8 mouse cellular contexts compared by ENCODE assay signal in genomic region chr13:24603591-24604009, GRCm38 (mm10). TPM values are rescaled to one million over a fixed set of nuclear protein-coding genes. Genes with fewer than 3 reads are reported as not detected.
DNase-seq lines count a peak whose midpoint lies in the region; ATAC-seq and TF ChIP-seq lines count a peak whose summit lies in the region.

No protein-coding gene starts in this region.

- TF ChIP-seq CTCF in liver, postnatal 0 days (IDR thresholded peaks at IDR 0.05; ENCODE audit: low read depth) = no peak

- no peaks in the 10 kb centered on the region for H3K36me3 ChIP-seq in hindbrain, embryonic 16.5 days (ENCODE audit: control insufficient read depth, insufficient read depth, low read length)
- no peaks in the 10 kb centered on the region for H3K36me3 ChIP-seq in liver, postnatal 0 days (replicated peaks; ENCODE audit: insufficient read depth, low read length)
- H3K36me3 ChIP-seq in stomach, embryonic 16.5 days (ENCODE audit: control insufficient read depth, insufficient read depth, low read length) = no peaks in the 10 kb centered on the region

- H3K4me1 ChIP-seq in hindbrain, embryonic 16.5 days (ENCODE audit: control insufficient read depth, insufficient read depth, low read depth, low read length) = peaks cover 16% of the 10 kb centered on the region
- peaks cover 19% of the 10 kb centered on the region for H3K4me1 ChIP-seq in liver, postnatal 0 days (ENCODE audit: insufficient read depth)
- peaks cover 16% of the 10 kb centered on the region for H3K4me1 ChIP-seq in stomach, embryonic 16.5 days (ENCODE audit: control insufficient read depth, insufficient read depth, low read length)

- H3K4me2 ChIP-seq in hindbrain, embryonic 16.5 days (ENCODE audit: low read length) = 0 out of 2 replicates have a peak overlapping the region, but pooled peaks have one; percentile 6
- peak overlapping the region; percentile 44 for H3K4me2 ChIP-seq in liver, postnatal 0 days (ENCODE audit: low read depth, low read length)
- H3K4me2 ChIP-seq in stomach, embryonic 16.5 days (ENCODE audit: low read depth, low read length) = peak overlapping the region; percentile 38

- 24% methylated on average over 11 of the region's 11 CpGs for WGBS in hindbrain, embryonic 16.5 days
- 18% methylated on average over 11 of the region's 11 CpGs for WGBS in liver, postnatal 0 days (ENCODE audit: insufficient replicate concordance)
- 17% methylated on average over 11 of the region's 11 CpGs for WGBS in stomach, embryonic 16.5 days

- no peaks in the 10 kb centered on the region for H3K9me3 ChIP-seq in hindbrain, embryonic 16.5 days (ENCODE audit: control insufficient read depth, low read length)
- no peaks in the 10 kb centered on the region for H3K9me3 ChIP-seq in liver, postnatal 0 days (ENCODE audit: low read length)
- H3K9me3 ChIP-seq in stomach, embryonic 16.5 days (replicated peaks; ENCODE audit: control insufficient read depth, low read length) = no peaks in the 10 kb centered on the region

- no peak overlapping the region; the same call in 1 of the 2 replicates for H3K27ac ChIP-seq in hindbrain, embryonic 16.5 days (ENCODE audit: low read depth, low read length)
- peak overlapping the region; percentile 5 for H3K27ac ChIP-seq in liver, postnatal 0 days (ENCODE audit: low read depth)
- H3K27ac ChIP-seq in stomach, embryonic 16.5 days (ENCODE audit: low read length) = peak overlapping the region; percentile 47; the same call in 1 of the 2 replicates

- H3K4me3 ChIP-seq in hindbrain, embryonic 16.5 days (ENCODE audit: low read length) = no peak overlapping the region
- H3K4me3 ChIP-seq in liver, postnatal 0 days (ENCODE audit: low read depth, low read length) = no peak overlapping the region
- H3K4me3 ChIP-seq in stomach, embryonic 16.5 days (replicated peaks; ENCODE audit: low read length) = no peak overlapping the region

- no peak for ATAC-seq in CD4-positive, CD25-positive, alpha-beta regulatory T cell, adult 4 months
- ATAC-seq in hindbrain, embryonic 16.5 days = 0 out of 2 replicates have a peak, but pooled peaks have one; percentile 12
- ATAC-seq in liver, postnatal 0 days = peak; percentile 15; the same call in 1 of the 2 replicates
- ATAC-seq in stomach, embryonic 16.5 days (ENCODE audit: insufficient read depth, low FRiP score) = peak; percentile 54
- ATAC-seq in granulocyte monocyte progenitor cell, adult 5-6 weeks (replicated peaks; ENCODE audit: poor library complexity, severe bottlenecking) = no peak

- no peak overlapping the region for H3K9ac ChIP-seq in hindbrain, embryonic 16.5 days (ENCODE audit: low read depth, low read length)
- no peak overlapping the region for H3K9ac ChIP-seq in liver, postnatal 0 days (replicated peaks)
- no peak overlapping the region for H3K9ac ChIP-seq in stomach, embryonic 16.5 days (ENCODE audit: low read length)

- no peak for TF ChIP-seq EP300 in liver, postnatal 0 days (IDR thresholded peaks at IDR 0.05; ENCODE audit: low read depth)

- H3K27me3 ChIP-seq in hindbrain, embryonic 16.5 days (replicated peaks; ENCODE audit: control insufficient read depth, insufficient read depth, low read length) = no peaks in the 10 kb centered on the region
- H3K27me3 ChIP-seq in liver, postnatal 0 days (ENCODE audit: insufficient read depth, low read length) = no peaks in the 10 kb centered on the region
- H3K27me3 ChIP-seq in stomach, embryonic 16.5 days (ENCODE audit: control insufficient read depth, insufficient read depth, low read length) = no peaks in the 10 kb centered on the region

- DNase-seq in CD4-positive, CD25-positive, alpha-beta regulatory T cell, adult 2 months (ENCODE audit: low read depth, low spot score) = peak; percentile 64
- DNase-seq in spleen, postnatal 10 days (ENCODE audit: low spot score in 2 of 2) = peak; percentile 41 to 55
- no peak for DNase-seq in spleen, postnatal 4 days (ENCODE audit: low spot score in 2 of 2)
- peak; percentile 24 for DNase-seq in liver, postnatal 0 days

RNA-seq across cellular contexts. Expression of gene Ripor2, which starts 21.6 kb away (rescaled TPM):
- polyA plus RNA-seq in CD4-positive, CD25-positive, alpha-beta regulatory T cell, adult 4 months (2017; shearing (Covaris generic)) = 100 to 1,000 TPM; 228 to 281 TPM
- polyA plus RNA-seq in hindbrain, embryonic 16.5 days (2015; fragmentation: Nextera tagmentation; extraction: Ambion mirVana) = 19.1 and 22.8 TPM in 2 replicates
- polyA plus RNA-seq in liver, postnatal 0 days (2015; fragmentation: Nextera tagmentation; extraction: Ambion mirVana) = 3.7 and 3.8 TPM in 2 replicates
- polyA plus RNA-seq in stomach, embryonic 16.5 days (2015; fragmentation: Nextera tagmentation; extraction: Ambion mirVana) = 3.6 and 4.3 TPM in 2 replicates
- 41.1 and 65.7 TPM in 2 replicates for total RNA-seq in granulocyte monocyte progenitor cell, adult 5-6 weeks (2014; fragmentation: Nextera tagmentation)
- 27.8 and 33.5 TPM in 2 replicates for total RNA-seq in granulocyte monocyte progenitor cell, adult 5-6 weeks (2017)

Comparison
In these comparisons a context has a peak if more than half of its experiments do, and no peak if none do; other contexts are left out.
1. DNase-seq: peak in CD4-positive, CD25-positive, alpha-beta regulatory T cell, adult 2 months (single experiment), spleen, postnatal 10 days (2 of 2) and liver, postnatal 0 days (single experiment); none in spleen, postnatal 4 days (0 of 2).
2. ATAC-seq: peak in hindbrain, embryonic 16.5 days (single experiment), liver, postnatal 0 days (single experiment) and stomach, embryonic 16.5 days (single experiment); none in CD4-positive, CD25-positive, alpha-beta regulatory T cell, adult 4 months (single experiment) and granulocyte monocyte progenitor cell, adult 5-6 weeks (single experiment).
3. Peak in every context shown above with its lines, with median percentiles within 50 percentile points of each other: H3K4me2 ChIP-seq.